Mouse (Mus musculus) thymus, postnatal 10 days (tissue): Measurements from ENCODE around the gene Igfals.
A peak's percentile ranks its signal among the peaks of the same experiment; 100 is the strongest.

Experiments used
- DNase-seq, 2 experiments: peaks; one replicate each; pipeline ENCODE4 v3.0.0; 2021; ENCODE audit warnings: low spot score in 2 of 2

Igfals gene

GRCm38 (mm10) chr17:24894061-24894994 lies 28.5 kb downstream of the Igfals start:
- no peak for DNase-seq

GRCm38 (mm10) chr17:24894995-24895547 lies 29.3 kb downstream of the Igfals start, which contains the start of the genes Eme2 and Mrps34:
Gene Eme2 (minus strand): TSS chr17:24895087.
Gene Mrps34 (plus strand): TSS chr17:24895116.
- DNase-seq, result peak; percentile 61 to 65

GRCm38 (mm10) chr17:24895571-24896240 lies 29.9 kb downstream of the Igfals start:
- no peak for DNase-seq

DNA sequence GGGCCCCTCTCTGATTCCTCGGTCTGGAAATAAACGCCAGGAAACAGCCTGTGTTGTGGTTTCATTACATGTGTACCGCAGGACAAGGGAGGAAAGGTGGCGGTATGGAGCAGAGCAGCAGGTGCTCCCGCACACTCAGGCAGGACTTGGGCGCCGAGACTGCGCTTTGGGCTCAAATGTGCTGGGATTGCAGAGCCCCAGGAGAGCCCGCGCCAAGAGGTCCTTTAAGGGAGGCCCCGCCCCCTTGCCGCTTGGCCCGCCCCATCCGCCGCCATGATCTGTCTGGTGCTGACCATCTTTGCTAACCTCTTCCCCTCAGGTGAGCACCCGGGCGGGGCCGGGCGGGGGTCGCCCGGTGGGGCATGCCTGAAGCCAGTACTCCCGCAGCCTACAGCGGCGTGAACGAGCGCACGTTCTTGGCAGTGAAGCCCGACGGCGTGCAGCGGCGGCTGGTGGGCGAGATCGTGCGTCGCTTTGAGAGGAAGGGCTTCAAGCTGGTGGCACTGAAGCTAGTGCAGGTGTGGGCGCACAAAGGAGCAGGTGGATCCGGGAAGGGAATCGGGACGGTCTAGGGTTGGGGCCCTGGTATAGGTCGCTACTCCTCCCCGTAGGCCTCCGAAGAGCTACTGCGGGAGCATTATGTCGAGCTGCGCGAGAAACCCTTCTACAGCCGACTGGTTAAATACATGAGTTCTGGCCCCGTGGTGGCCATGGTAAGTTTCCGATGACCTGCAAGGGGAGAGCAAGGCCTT lies 30.6 kb downstream of the Igfals start, which contains the start of gene Nme3:
Gene Nme3 (plus strand): TSS at position 260 of the 752 bp plus-strand sequence.
- peak; percentile 62 to 67 for DNase-seq

DNA sequence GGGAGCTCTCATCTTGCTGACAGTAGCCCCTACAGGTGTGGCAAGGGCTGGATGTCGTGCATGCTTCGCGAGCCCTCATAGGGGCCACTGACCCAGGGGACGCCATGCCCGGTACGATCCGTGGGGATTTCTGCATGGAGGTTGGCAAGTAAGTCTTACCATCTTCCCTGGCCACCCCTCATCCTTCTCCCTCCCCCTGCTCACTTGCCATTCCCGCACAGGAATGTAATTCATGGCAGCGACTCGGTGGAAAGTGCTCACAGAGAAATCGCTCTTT lies 31.1 kb downstream of the Igfals start:
- DNase-seq, result no peak

DNA sequence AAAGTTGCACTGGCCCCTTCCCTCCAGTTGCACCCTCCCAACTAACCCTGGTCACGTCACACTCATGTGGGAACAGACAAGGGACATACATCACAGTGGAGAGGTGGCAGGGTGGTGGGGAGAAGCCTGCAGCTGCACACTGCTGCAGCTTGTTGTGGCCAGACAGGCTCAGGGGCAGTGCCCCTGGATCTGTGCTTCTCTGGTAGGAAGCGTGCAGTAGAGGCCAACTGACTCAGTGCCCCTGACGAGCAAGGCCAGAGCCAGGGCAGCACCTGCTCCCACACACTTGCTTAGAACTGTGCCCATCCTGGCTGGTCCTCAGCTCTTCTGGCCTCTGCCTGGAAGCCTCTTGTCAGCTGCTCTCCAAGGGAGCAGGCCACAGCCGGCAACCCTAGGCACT lies 31.8 kb downstream of the Igfals start:
- no peak for DNase-seq

DNA sequence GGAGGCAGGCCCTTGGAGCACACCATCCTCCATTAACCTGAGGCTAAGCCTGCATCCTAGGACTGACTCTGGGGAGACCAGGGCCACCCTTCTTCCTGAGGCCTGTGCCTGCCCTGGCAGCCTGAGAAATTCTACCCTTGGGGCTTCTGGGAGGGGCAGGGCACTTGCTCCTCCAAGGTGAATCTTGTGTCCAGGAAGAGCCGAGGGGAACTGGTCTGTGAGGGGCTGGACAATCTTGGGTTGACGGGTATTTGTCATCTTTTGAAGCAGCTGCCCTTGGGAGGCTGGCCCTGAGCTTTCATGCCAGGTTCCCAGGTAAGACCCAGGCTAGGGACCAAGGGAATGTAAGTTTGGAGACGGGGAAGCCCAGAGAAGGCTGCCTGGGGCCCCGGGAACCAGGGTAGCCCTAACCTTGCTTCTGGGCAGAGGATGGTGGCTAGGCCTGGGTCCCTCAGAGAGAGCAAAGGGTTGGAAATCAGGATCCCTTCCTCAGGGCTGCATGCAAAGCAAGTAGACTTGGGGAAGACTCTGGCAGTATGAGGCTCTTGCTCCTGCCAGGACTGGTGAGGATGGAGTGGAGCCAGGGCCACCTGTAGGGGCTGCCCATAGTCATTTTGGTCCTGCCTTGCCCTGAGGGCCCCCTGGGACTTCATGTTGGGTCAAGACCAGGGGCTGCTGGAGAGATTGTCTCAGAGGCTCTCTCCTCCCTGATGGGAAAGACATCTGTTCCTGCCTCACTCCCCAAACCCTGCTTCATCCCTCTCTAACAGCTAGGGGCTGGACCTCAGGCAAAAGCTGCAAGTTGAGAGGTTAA lies 32.5 kb downstream of the Igfals start:
- no peak for DNase-seq

- no peak for DNase-seq
Observed at GRCm38 (mm10) chr17:24899153-24899552, 33.4 kb downstream of the Igfals start.

DNA sequence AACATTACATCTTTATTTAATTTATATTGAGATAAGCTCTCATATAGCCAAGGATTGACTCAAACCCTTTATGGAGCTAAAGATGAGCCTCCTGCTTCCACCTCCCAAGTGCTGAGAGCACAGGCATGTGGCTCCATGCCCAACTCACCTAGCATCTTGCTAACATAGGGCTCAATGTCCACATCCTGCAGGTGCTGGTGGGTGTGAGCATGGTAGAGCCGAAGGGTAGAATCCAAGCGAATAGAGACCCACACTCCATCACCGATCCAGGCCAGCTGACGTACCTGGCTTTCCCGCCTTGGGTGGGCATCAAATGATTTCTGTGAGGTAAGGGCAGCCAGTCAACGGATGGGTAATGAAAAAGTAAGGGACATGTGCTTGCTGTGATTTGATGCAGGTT lies 34.2 kb downstream of the Igfals start:
- no peak for DNase-seq

GRCm38 (mm10) chr17:24902124-24902523 lies 36.3 kb downstream of the Igfals start:
- no peak for DNase-seq

- DNase-seq, result peak in 1 of 2 experiments; percentile 42
Observed at GRCm38 (mm10) chr17:24902671-24903474, 37.1 kb downstream of the Igfals start.

GRCm38 (mm10) chr17:24903767-24904166 lies 38.0 kb downstream of the Igfals start:
- DNase-seq, result no peak

DNA sequence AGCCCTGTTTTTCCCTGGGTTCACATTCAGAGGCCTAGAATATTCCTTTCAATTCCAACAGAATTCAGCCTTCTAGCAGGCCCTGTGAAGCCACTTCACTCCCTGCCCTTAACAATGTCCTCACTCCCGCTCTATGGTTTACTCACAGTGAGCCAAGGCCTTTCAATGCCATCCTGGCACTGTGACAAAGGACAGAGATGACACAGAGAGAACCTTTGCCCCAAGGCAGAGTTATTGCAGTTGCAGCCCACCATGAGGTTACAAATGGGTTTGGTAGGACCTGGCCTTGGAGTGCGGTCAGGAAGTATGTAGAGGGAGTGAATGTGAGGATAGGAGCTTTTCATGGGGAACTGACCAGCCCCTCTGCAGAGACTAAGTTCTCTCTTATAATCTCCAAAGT lies 41.8 kb downstream of the Igfals start:
- DNase-seq, result no peak

GRCm38 (mm10) chr17:24913984-24914383 lies 48.2 kb downstream of the Igfals start:
- no peak for DNase-seq

DNA sequence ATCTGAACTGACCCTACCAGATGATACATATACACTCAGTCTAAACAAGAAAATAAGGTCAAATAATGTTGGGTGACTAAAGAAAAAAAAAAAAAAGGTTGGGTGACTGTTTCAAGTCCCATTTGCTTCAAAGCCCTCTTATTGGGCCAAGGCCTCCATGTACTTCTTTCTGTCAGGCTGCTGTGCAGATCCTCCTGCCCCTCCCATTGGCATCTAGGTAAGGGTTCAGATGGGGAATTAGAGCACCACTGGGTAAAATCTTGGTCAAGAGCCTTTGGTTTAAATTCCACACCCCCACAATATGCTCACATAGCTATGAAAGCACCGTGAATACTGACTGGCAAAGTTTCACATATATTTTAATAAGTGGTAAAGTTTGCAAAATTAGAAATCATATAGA lies 57.4 kb downstream of the Igfals start:
- DNase-seq, result no peak

DNA sequence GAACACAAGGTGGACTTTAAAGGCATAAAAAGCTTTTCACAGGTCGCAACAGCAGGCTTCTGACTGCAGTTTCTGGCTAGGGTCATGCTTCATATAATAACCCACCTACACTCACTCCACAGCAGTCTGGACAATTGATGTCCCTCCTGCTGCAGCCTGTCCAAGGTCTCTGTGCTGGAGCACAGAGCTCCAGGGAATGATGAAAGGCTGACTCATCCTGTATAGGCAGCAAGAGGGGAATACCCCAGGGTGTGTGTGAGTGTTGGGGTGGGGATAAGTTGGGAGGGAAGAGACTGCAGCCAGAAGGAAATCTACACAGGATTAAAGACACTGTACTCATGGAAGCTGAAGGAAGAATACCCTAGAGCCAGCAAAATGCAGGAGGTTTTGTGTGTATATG lies 63.7 kb downstream of the Igfals start:
- DNase-seq, result no peak
